27 mouse cellular contexts compared by ENCODE assay signal in the genomic region with DNA sequence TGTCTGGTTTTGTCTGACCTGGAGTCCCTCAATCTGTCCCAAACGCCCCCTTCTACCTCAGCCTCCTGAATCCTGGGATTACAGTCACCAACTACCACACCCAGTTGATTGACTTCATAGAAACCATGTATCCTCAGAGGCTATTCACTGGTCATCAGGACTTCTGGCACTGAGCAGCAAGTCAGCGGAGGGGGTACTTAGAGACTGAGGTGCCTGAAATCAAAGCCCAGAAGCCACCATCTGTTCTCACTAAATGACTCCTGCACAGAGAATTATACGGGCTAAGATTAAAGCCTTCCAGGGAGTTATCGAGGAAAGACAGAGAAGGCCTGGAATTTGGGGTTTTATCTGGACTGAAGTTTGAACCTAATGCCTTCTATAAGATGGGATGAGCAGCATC. TPM values are rescaled to one million over a fixed set of nuclear protein-coding genes. Genes with fewer than 3 reads are reported as not detected.
"Had no signal": no experiment of that assay in that cellular context is flagged by ENCODE, and none has a peak within 500 bp of the region (broad histone marks: within the 10 kb centered on the region; RNA-seq: fewer than 3 reads in every experiment).

No protein-coding gene starts in this region.

- H3K4me3 ChIP-seq: gastrocnemius, adult 2 months; heart, embryonic 10.5 days; heart, embryonic 12.5 days; hindbrain, embryonic 10.5 days; hindbrain, embryonic 12.5 days; intestine, embryonic 15.5 days; layer of hippocampus, adult 2 months; left cerebral cortex, adult 2 months; limb, embryonic 10.5 days; limb, embryonic 12.5 days; liver, embryonic 13.5 days; liver, embryonic 15.5 days had no signal

- H3K27ac ChIP-seq: gastrocnemius, adult 2 months; heart, embryonic 10.5 days; hindbrain, embryonic 10.5 days; hindbrain, embryonic 12.5 days; hindbrain, embryonic 14.5 days; intestine, embryonic 15.5 days; layer of hippocampus, adult 2 months; left cerebral cortex, adult 2 months; limb, embryonic 10.5 days; limb, embryonic 12.5 days; liver, embryonic 13.5 days; liver, embryonic 15.5 days had no signal

- H3K4me2 ChIP-seq: heart, embryonic 12.5 days; hindbrain, embryonic 12.5 days; hindbrain, embryonic 14.5 days; intestine, embryonic 15.5 days; limb, embryonic 12.5 days; liver, embryonic 11.5 days; liver, embryonic 13.5 days; liver, embryonic 15.5 days had no signal

- H3K9me3 ChIP-seq: heart, embryonic 10.5 days; heart, embryonic 12.5 days; hindbrain, embryonic 10.5 days; hindbrain, embryonic 12.5 days; intestine, embryonic 15.5 days; limb, embryonic 10.5 days; limb, embryonic 12.5 days; liver, embryonic 13.5 days; liver, embryonic 15.5 days had no signal

- DNase-seq: gastrocnemius, adult 2 months; gastrocnemius, postnatal 10 days; gastrocnemius, postnatal 25 days; heart, adult 18-20 months; heart, postnatal 10 days; heart, postnatal 4 days; kidney, adult 18-20 months; kidney, adult 8-10 months; kidney, postnatal 10 days; kidney, postnatal 4 days; liver; liver, embryonic 13.5 days; liver, postnatal 0 days had no signal

- ATAC-seq: inflammation-experienced regulatory T-cells, adult 6 months; intestine, embryonic 15.5 days; intestine, postnatal 0 days; liver, postnatal 0 days had no signal

- H3K27me3 ChIP-seq: heart, embryonic 12.5 days; hindbrain, embryonic 12.5 days; intestine, embryonic 15.5 days; limb, embryonic 12.5 days; liver, embryonic 13.5 days; liver, embryonic 15.5 days had no signal

- H3K9ac ChIP-seq: heart, embryonic 12.5 days; hindbrain, embryonic 12.5 days; hindbrain, embryonic 14.5 days; intestine, embryonic 15.5 days; limb, embryonic 12.5 days; liver, embryonic 13.5 days; liver, embryonic 15.5 days; liver, postnatal 0 days had no signal

- H3K4me1 ChIP-seq: hindbrain, embryonic 10.5 days; intestine, embryonic 15.5 days had no signal

- H3K36me3 ChIP-seq: heart, embryonic 10.5 days; heart, embryonic 12.5 days; hindbrain, embryonic 10.5 days; hindbrain, embryonic 12.5 days; intestine, embryonic 15.5 days; limb, embryonic 10.5 days; limb, embryonic 12.5 days; liver, embryonic 13.5 days; liver, embryonic 15.5 days had no signal

RNA-seq across cellular contexts. Expression of gene Nos1ap, which starts 59.2 kb away (rescaled TPM):
- polyA plus RNA-seq: inflammation-experienced regulatory T-cells, adult 6 months had no signal
